Mouse (Mus musculus): Measurements from ENCODE around the gene Zfp941. TPM values are rescaled to one million over a fixed set of nuclear protein-coding genes. Genes with fewer than 3 reads are reported as not detected.
"Not testable (repeated sequence)": the region's sequence is repeated elsewhere in the genome, so short reads cannot be mapped to it uniquely, and the experiment has no call there.

Gene Zfp941
- polyA plus RNA-seq, 1 experiment from 2014 or later, result 0.74 TPM

GRCm38 (mm10) chr7:140797619-140798018 lies 24.4 kb downstream of the Zfp941 start:
- Histone ChIP-seq H3K4me1 (replicated peaks; ENCODE audit: control insufficient read depth, insufficient read depth, low read length) (no peaks in the 10 kb centered on the region), H3K9ac (ENCODE audit: low read length) (no peak overlapping the region), H3K27ac (ENCODE audit: low read length) (no peak overlapping the region), H3K27me3 (ENCODE audit: control insufficient read depth, insufficient read depth, low read depth, low read length) (no peaks in the 10 kb centered on the region), H3K4me3 (ENCODE audit: low read length) (no peak overlapping the region), H3K4me2 (ENCODE audit: low read depth, low read length) (no peak overlapping the region), H3K36me3 (ENCODE audit: control insufficient read depth, insufficient read depth, low read length) (no peaks in the 10 kb centered on the region), H3K9me3 (ENCODE audit: control insufficient read depth, low read length) (no peaks in the 10 kb centered on the region)
- 87% methylated on average over 3 of the region's 3 CpGs for WGBS
- no peak for ATAC-seq (ENCODE audit: low read depth)

GRCm38 (mm10) chr7:140793541-140793940 lies 28.4 kb downstream of the Zfp941 start:
- H3K4me1 ChIP-seq (replicated peaks; ENCODE audit: control insufficient read depth, insufficient read depth, low read length), result no peaks in the 10 kb centered on the region
- ATAC-seq (ENCODE audit: low read depth), result no peak
- H3K4me2 ChIP-seq (ENCODE audit: low read depth, low read length), result no peak overlapping the region
- no peak overlapping the region for H3K4me3 ChIP-seq (ENCODE audit: low read length)
- no peaks in the 10 kb centered on the region for H3K36me3 ChIP-seq (ENCODE audit: control insufficient read depth, insufficient read depth, low read length)
- no peaks in the 10 kb centered on the region for H3K9me3 ChIP-seq (ENCODE audit: control insufficient read depth, low read length)
- H3K27ac ChIP-seq (ENCODE audit: low read length), result no peak overlapping the region
- H3K27me3 ChIP-seq (ENCODE audit: control insufficient read depth, insufficient read depth, low read depth, low read length), result no peaks in the 10 kb centered on the region
- WGBS, result 38% methylated on average over 4 of the region's 4 CpGs
- no peak overlapping the region for H3K9ac ChIP-seq (ENCODE audit: low read length)

- Histone ChIP-seq H3K4me3 (ENCODE audit: low read length) (no peak overlapping the region), H3K27ac (ENCODE audit: low read length) (no peak overlapping the region), H3K9ac (ENCODE audit: low read length) (no peak overlapping the region), H3K27me3 (ENCODE audit: control insufficient read depth, insufficient read depth, low read depth, low read length) (no peaks in the 10 kb centered on the region), H3K9me3 (ENCODE audit: control insufficient read depth, low read length) (no peaks in the 10 kb centered on the region), H3K36me3 (ENCODE audit: control insufficient read depth, insufficient read depth, low read length) (no peaks in the 10 kb centered on the region), H3K4me2 (ENCODE audit: low read depth, low read length) (no peak overlapping the region), H3K4me1 (replicated peaks; ENCODE audit: control insufficient read depth, insufficient read depth, low read length) (no peaks in the 10 kb centered on the region)
- no peak for ATAC-seq (ENCODE audit: low read depth)
- WGBS, result 80% methylated on average over 7 of the region's 7 CpGs
These were observed 33.9 kb downstream of the Zfp941 start for GRCm38 (mm10) chr7:140788053-140788435.

GRCm38 (mm10) chr7:140787406-140788052 lies 34.4 kb downstream of the Zfp941 start, which contains the start of gene Syce1:
Gene Syce1 (minus strand): TSS chr7:140787852.
- Histone ChIP-seq H3K27ac (ENCODE audit: low read length) (no peak within 1 kb of the TSS), H3K9ac (ENCODE audit: low read length) (no peak within 1 kb of the TSS), H3K4me1 (replicated peaks; ENCODE audit: control insufficient read depth, insufficient read depth, low read length) (no peaks in the 10 kb centered on the region), H3K4me3 (ENCODE audit: low read length) (no peak within 1 kb of the TSS), H3K9me3 (ENCODE audit: control insufficient read depth, low read length) (no peaks in the 10 kb centered on the region), H3K4me2 (ENCODE audit: low read depth, low read length) (no peak within 1 kb of the TSS), H3K36me3 (ENCODE audit: control insufficient read depth, insufficient read depth, low read length) (no peaks in the 10 kb centered on the region), H3K27me3 (ENCODE audit: control insufficient read depth, insufficient read depth, low read depth, low read length) (no peaks in the 10 kb centered on the region)
- WGBS, result 71% methylated on average over 33 of the region's 33 CpGs
- no peak for ATAC-seq (ENCODE audit: low read depth)

- 66% methylated on average over 4 of the region's 4 CpGs for WGBS
- no peak for ATAC-seq (ENCODE audit: low read depth)
- Histone ChIP-seq H3K27me3 (ENCODE audit: control insufficient read depth, insufficient read depth, low read depth, low read length) (no peaks in the 10 kb centered on the region), H3K36me3 (ENCODE audit: control insufficient read depth, insufficient read depth, low read length) (no peaks in the 10 kb centered on the region), H3K4me2 (ENCODE audit: low read depth, low read length) (no peak overlapping the region), H3K9me3 (ENCODE audit: control insufficient read depth, low read length) (no peaks in the 10 kb centered on the region), H3K9ac (ENCODE audit: low read length) (no peak overlapping the region), H3K4me3 (ENCODE audit: low read length) (no peak overlapping the region), H3K4me1 (replicated peaks; ENCODE audit: control insufficient read depth, insufficient read depth, low read length) (no peaks in the 10 kb centered on the region), H3K27ac (ENCODE audit: low read length) (no peak overlapping the region)
These were observed 41.4 kb downstream of the Zfp941 start for GRCm38 (mm10) chr7:140780548-140780947.

- no peak for ATAC-seq (ENCODE audit: low read depth)
- 63% methylated on average over 12 of the region's 12 CpGs for WGBS
- Histone ChIP-seq H3K27me3 (ENCODE audit: control insufficient read depth, insufficient read depth, low read depth, low read length) (no peaks in the 10 kb centered on the region), H3K4me2 (ENCODE audit: low read depth, low read length) (no peak overlapping the region), H3K9ac (ENCODE audit: low read length) (no peak overlapping the region), H3K36me3 (ENCODE audit: control insufficient read depth, insufficient read depth, low read length) (no peaks in the 10 kb centered on the region), H3K4me1 (replicated peaks; ENCODE audit: control insufficient read depth, insufficient read depth, low read length) (no peaks in the 10 kb centered on the region), H3K9me3 (ENCODE audit: control insufficient read depth, low read length) (no peaks in the 10 kb centered on the region), H3K4me3 (ENCODE audit: low read length) (no peak overlapping the region), H3K27ac (ENCODE audit: low read length) (no peak overlapping the region)
These were observed 55.9 kb downstream of the Zfp941 start for GRCm38 (mm10) chr7:140765888-140766739.

GRCm38 (mm10) chr7:140765391-140765790 lies 56.6 kb downstream of the Zfp941 start:
- not testable (repeated sequence) for ATAC-seq (ENCODE audit: low read depth); H3K27ac ChIP-seq (ENCODE audit: low read length); H3K36me3 ChIP-seq (ENCODE audit: control insufficient read depth, insufficient read depth, low read length); H3K27me3 ChIP-seq (ENCODE audit: control insufficient read depth, insufficient read depth, low read depth, low read length); H3K9ac ChIP-seq (ENCODE audit: low read length); H3K4me1 ChIP-seq (replicated peaks; ENCODE audit: control insufficient read depth, insufficient read depth, low read length); H3K4me3 ChIP-seq (ENCODE audit: low read length); H3K4me2 ChIP-seq (ENCODE audit: low read depth, low read length); H3K9me3 ChIP-seq (ENCODE audit: control insufficient read depth, low read length)
- 75% methylated on average over 1 of the region's 1 CpGs for WGBS

- Histone ChIP-seq H3K4me2 (ENCODE audit: low read depth, low read length) (no peak within 1 kb of the TSS), H3K4me3 (ENCODE audit: low read length) (no peak within 1 kb of the TSS), H3K27me3 (ENCODE audit: control insufficient read depth, insufficient read depth, low read depth, low read length) (no peaks in the 10 kb centered on the region), H3K36me3 (ENCODE audit: control insufficient read depth, insufficient read depth, low read length) (no peaks in the 10 kb centered on the region), H3K4me1 (replicated peaks; ENCODE audit: control insufficient read depth, insufficient read depth, low read length) (no peaks in the 10 kb centered on the region), H3K9me3 (ENCODE audit: control insufficient read depth, low read length) (no peaks in the 10 kb centered on the region), H3K9ac (ENCODE audit: low read length) (no peak within 1 kb of the TSS), H3K27ac (ENCODE audit: low read length) (no peak within 1 kb of the TSS)
- 79% methylated on average over 7 of the region's 7 CpGs for WGBS
- ATAC-seq (ENCODE audit: low read depth), result no peak
These were observed 58.4 kb downstream of the Zfp941 start, which contains the start of gene Cyp2e1 for GRCm38 (mm10) chr7:140763447-140764020. Gene Cyp2e1 (plus strand): TSS chr7:140763739.

GRCm38 (mm10) chr7:140760647-140761046 lies 61.3 kb downstream of the Zfp941 start:
- H3K27me3 ChIP-seq (ENCODE audit: control insufficient read depth, insufficient read depth, low read depth, low read length), result no peaks in the 10 kb centered on the region

More at GRCm38 (mm10) chr7:140760647-140761046, 61.3 kb downstream of the Zfp941 start:
- no peaks in the 10 kb centered on the region for H3K36me3 ChIP-seq (ENCODE audit: control insufficient read depth, insufficient read depth, low read length)
- H3K9me3 ChIP-seq (ENCODE audit: control insufficient read depth, low read length), result no peaks in the 10 kb centered on the region
- H3K27ac ChIP-seq (ENCODE audit: low read length), result no peak overlapping the region
- no peaks in the 10 kb centered on the region for H3K4me1 ChIP-seq (replicated peaks; ENCODE audit: control insufficient read depth, insufficient read depth, low read length)
- ATAC-seq (ENCODE audit: low read depth), result no peak
- no peak overlapping the region for H3K9ac ChIP-seq (ENCODE audit: low read length)
- H3K4me3 ChIP-seq (ENCODE audit: low read length), result no peak overlapping the region
- H3K4me2 ChIP-seq (ENCODE audit: low read depth, low read length), result no peak overlapping the region
